Mouse (Mus musculus): Measurements from ENCODE around the gene Grifin. TPM values are rescaled to one million over a fixed set of nuclear protein-coding genes. Genes with fewer than 3 reads are reported as not detected.

Grifin gene
- polyA plus RNA-seq (2016; fragmentation: Nextera tagmentation; extraction: Ambion mirVana), result 0.31 TPM in 1 of 2 replicates, not detected in the other

DNA sequence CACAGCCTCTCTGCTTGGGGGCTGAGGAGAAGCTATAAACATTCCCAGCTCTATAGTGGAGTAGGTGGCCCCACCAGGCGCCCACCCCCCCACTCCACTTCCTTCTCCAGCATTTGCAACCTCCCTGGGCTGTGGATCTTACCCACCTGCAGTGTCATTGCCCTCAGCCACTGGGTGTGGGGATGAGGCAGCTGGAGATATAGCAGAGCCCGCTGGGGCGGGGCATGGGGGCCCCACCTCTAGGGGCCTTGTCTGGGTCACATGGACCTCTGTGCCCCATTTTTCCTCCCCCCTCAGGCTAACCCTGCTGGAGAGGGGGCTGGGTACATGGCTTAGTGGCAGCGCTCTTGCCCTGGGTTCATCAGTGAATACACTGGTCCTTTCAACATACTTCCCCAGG lies at the start of gene Grifin:
Gene Grifin, minus strand, starts transcription at position 176 of the 400 bp plus-strand sequence.
- Histone ChIP-seq H3K36me3 (no peaks in the 10 kb centered on the region), H3K27me3 (replicated peaks) (peaks cover 17% of the 10 kb centered on the region), H3K9me3 (replicated peaks) (no peaks in the 10 kb centered on the region), H3K4me2 (no peak within 1 kb of the TSS), H3K27ac (ENCODE audit: poor library complexity, severe bottlenecking) (no peak within 1 kb of the TSS), H3K4me3 (no peak within 1 kb of the TSS), H3K4me1 (replicated peaks) (peaks cover 12% of the 10 kb centered on the region), H3K9ac (no peak within 1 kb of the TSS)
- 87% methylated on average over 4 of the region's 4 CpGs for WGBS
- ATAC-seq (ENCODE audit: insufficient number of reproducible peaks, low FRiP score), result peak; percentile 53; the same call in 1 of the 2 replicates

DNA sequence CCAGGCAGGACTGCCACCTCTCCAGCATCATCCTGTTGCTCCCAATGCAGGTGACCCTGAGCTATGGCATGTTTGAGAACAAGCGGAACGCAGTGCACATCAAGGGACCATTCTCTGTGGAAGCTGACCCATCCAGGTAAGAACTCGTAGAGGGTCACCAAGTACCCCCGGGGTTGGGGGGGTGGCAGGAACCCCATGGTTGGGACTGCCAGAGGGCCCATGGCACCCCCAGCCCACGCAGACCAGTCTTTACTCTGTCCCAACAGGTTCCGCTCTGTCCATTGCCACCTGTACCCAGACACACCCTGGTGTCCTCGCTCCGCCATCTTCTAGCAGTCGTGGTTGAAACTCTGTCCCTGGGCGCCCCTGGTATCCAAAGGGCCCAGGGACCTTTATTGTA lies 49.3 kb upstream of the Grifin start:
- Histone ChIP-seq H3K9me3 (replicated peaks) (no peaks in the 10 kb centered on the region), H3K27me3 (replicated peaks) (peaks cover 36% of the 10 kb centered on the region), H3K36me3 (no peaks in the 10 kb centered on the region), H3K9ac (no peak overlapping the region), H3K27ac (ENCODE audit: poor library complexity, severe bottlenecking) (no peak overlapping the region), H3K4me2 (no peak overlapping the region), H3K4me3 (no peak overlapping the region), H3K4me1 (replicated peaks) (peaks cover 30% of the 10 kb centered on the region)
- ATAC-seq (ENCODE audit: insufficient number of reproducible peaks, low FRiP score), result no peak
- WGBS, result 90% methylated on average over 10 of the region's 10 CpGs

DNA sequence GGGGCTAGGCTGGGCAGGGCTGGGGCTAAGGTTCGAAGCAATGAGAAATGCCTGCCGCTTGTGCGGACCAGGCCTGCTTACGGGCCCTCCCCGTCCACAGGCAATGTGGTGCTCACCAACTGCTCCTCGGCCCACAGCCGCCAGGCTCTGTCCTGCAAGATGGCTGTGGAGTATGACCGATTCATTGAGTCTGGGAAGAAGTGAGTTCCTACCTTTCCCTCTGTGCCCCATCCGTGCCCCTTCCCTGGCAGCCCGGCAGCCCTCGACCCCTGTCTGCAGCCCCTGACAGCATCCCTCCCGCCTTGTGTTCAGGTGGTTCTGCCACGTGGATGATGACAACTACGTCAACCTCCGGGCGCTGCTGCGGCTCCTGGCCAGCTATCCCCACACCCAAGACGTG lies 47.3 kb upstream of the Grifin start:
- H3K4me3 ChIP-seq, result 0 out of 2 replicates have a peak overlapping the region, but pooled peaks have one; percentile 35

DNA sequence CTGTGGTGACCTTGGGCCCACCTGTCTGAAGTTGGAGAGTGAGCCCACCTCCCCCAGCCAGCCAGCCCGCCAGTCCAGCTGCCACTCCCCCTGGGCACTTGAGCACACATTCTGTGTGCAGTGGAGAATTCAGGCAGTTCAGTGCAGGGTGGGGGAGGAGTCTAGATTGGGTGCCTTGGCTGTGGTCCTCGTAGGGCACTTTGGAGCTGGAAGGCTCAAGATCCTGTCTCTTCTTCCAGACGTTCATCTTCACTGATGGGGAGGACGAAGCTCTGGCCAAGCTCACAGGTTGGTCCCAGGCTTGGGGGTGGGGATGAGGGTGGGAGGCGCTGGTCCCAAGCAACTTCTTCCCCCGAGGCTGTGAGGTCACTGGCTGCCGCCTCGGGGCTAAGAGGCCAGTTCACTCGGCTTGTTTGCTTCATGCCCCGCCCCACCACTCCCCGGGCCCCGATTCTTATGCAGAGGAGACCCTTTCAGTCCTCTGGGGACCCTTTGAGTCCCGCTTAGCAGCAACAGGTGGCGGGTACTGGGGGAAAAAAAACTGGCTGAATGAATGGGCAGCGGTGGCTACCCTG lies 46.8 kb upstream of the Grifin start:
- peak overlapping the region; percentile 83 for H3K4me2 ChIP-seq
- peaks cover 60% of the 10 kb centered on the region for H3K27me3 ChIP-seq (replicated peaks)

More for the DNA sequence above, 47.3 kb upstream of the Grifin start:
- no peaks in the 10 kb centered on the region for H3K9me3 ChIP-seq (replicated peaks)
- no peak overlapping the region for H3K9ac ChIP-seq
- H3K27me3 ChIP-seq (replicated peaks), result peaks cover 55% of the 10 kb centered on the region
- peaks cover 49% of the 10 kb centered on the region for H3K4me1 ChIP-seq (replicated peaks)
- peak overlapping the region; percentile 83 for H3K4me2 ChIP-seq
- 74% methylated on average over 18 of the region's 18 CpGs for WGBS
- H3K27ac ChIP-seq (ENCODE audit: poor library complexity, severe bottlenecking), result no peak overlapping the region
- no peaks in the 10 kb centered on the region for H3K36me3 ChIP-seq
- ATAC-seq (ENCODE audit: insufficient number of reproducible peaks, low FRiP score), result no peak

DNA sequence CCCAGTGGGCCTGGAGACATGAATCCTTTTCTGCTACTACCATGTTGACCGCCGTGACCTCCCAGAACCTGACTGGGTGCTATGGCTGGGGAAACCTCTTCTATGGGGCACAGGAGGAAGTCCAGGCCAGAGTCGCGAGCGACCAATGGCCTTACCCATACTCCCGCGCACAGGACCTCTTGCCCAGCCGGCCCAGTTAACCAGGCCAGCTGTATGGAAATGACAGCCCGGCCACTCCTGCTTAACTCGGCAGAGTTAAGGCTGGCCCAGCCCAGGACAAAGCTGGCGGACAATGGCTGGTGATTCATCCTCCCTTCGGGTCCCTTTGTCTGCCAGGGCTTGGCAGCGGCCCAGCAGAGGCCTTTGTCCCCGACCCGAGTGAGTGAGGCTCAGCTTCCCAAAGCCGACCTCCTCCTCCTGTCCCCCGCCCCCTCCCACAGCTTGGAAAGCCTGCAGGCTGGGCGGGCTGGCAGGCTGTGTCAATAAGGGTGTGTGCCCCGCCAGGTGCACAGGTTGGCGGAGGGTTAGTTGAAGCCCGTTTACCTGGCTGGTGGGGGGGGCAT lies 46.2 kb upstream of the Grifin start:
- Histone ChIP-seq H3K4me2 (peak overlapping the region; percentile 83), H3K36me3 (no peaks in the 10 kb centered on the region), H3K9me3 (replicated peaks) (no peaks in the 10 kb centered on the region), H3K27ac (ENCODE audit: poor library complexity, severe bottlenecking) (peak overlapping the region; percentile 35), H3K4me3 (peak overlapping the region; percentile 35), H3K4me1 (replicated peaks) (peaks cover 60% of the 10 kb centered on the region), H3K9ac (peak overlapping the region; percentile 57), H3K27me3 (replicated peaks) (peaks cover 66% of the 10 kb centered on the region)
- 0 out of 2 replicates have a peak, but pooled peaks have one; percentile 16 for ATAC-seq (ENCODE audit: insufficient number of reproducible peaks, low FRiP score)
- WGBS, result 13% methylated on average over 21 of the region's 21 CpGs

More for the DNA sequence above, 46.8 kb upstream of the Grifin start:
- Histone ChIP-seq H3K36me3 (no peaks in the 10 kb centered on the region), H3K9ac (peak overlapping the region; percentile 57), H3K4me3 (peak overlapping the region; percentile 35), H3K4me1 (replicated peaks) (peaks cover 54% of the 10 kb centered on the region), H3K27ac (ENCODE audit: poor library complexity, severe bottlenecking) (peak overlapping the region; percentile 35; the same call in 1 of the 2 replicates), H3K9me3 (replicated peaks) (no peaks in the 10 kb centered on the region)
- 32% methylated on average over 15 of the region's 15 CpGs for WGBS
- ATAC-seq (ENCODE audit: insufficient number of reproducible peaks, low FRiP score), result no peak

DNA sequence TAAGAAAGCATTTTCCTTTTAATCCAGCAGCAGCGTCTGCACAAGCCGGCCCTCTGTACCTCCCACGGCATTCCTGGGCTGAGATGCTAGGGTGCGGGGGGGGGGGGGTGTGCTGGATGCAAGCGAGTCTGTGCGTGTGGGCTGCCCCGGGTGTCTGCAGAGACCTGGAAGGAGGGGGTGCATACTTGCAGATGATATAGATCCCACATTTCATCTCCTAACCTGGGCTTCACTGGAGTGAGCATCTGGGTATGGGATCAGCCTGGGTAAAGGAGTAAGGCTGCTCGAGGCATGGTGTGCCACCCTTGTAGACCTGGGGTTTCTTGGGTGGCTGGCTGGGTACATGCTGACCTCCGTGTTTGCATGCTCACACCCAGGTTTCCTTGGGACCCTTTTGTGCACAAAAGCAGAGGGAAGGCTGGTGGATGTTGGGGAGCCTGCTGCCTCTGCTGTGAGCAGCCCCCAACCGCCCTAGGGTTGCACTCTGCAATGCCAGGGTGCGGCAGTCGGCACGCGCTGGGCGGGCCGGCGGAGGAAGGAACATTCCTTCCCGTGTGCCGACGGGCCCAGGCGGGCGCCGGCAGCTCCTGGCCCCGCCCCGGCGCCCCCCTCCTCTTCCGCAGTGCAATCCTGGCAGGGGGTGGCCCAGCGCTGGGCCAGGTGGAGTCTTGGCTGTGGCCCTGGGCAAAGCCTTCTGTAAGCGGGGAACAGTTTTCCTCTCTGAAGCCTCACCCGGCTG lies 45.6 kb upstream of the Grifin start:
- H3K4me3 ChIP-seq, result peak overlapping the region; percentile 35
- ATAC-seq (ENCODE audit: insufficient number of reproducible peaks, low FRiP score), result peak; percentile 40

DNA sequence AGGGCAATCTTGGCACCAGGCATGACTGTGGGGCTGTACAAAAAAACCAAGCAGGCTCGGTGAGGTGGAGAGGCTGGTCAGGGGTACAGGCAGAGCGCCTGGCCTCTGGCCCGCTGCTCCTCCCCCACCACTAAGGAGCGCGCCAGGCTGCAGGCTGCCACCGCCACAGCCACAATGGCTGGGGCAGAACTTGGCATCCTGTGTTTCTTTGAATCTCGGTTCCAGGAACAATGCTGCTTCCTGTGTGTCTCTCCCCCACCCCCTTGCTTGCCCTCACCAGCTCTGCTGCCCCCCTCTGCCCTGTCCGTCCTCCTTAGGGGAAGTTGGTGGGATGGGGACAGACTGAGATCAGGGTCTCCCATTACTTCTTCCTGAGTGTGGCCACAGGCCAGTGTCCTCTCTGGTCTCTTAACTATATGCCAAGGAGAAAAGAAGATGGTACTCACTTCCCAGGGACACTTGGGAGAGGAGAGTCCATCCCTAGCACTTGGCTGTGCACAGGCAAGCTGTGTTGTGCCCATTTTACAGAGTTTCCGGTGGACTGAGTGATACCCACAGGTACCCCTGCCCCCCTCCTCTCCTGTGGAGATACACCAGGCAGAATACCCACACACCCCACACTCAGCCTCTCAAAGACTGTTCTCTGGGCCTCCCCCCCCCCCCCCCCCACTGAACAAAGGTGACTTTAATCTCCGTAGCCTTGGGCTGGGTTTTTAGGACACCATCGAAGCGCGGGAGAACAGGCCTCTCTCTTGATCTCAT lies 44.8 kb upstream of the Grifin start:
- Histone ChIP-seq H3K9me3 (replicated peaks) (no peaks in the 10 kb centered on the region), H3K4me2 (peak overlapping the region; percentile 83), H3K36me3 (no peaks in the 10 kb centered on the region), H3K27ac (ENCODE audit: poor library complexity, severe bottlenecking) (no peak overlapping the region), H3K4me1 (replicated peaks) (peaks cover 60% of the 10 kb centered on the region), H3K9ac (peak overlapping the region; percentile 57), H3K4me3 (peak overlapping the region; percentile 53; the same call in 1 of the 2 replicates), H3K27me3 (replicated peaks) (peaks cover 80% of the 10 kb centered on the region)
- ATAC-seq (ENCODE audit: insufficient number of reproducible peaks, low FRiP score), result no peak
- 20% methylated on average over 13 of the region's 13 CpGs for WGBS

More for the DNA sequence above, 45.6 kb upstream of the Grifin start:
- Histone ChIP-seq H3K4me2 (peak overlapping the region; percentile 83), H3K27me3 (replicated peaks) (peaks cover 73% of the 10 kb centered on the region), H3K4me1 (replicated peaks) (peaks cover 60% of the 10 kb centered on the region), H3K9me3 (replicated peaks) (no peaks in the 10 kb centered on the region), H3K27ac (ENCODE audit: poor library complexity, severe bottlenecking) (peak overlapping the region; percentile 35), H3K36me3 (no peaks in the 10 kb centered on the region), H3K9ac (peak overlapping the region; percentile 57)
- WGBS, result 4% methylated on average over 29 of the region's 30 CpGs

DNA sequence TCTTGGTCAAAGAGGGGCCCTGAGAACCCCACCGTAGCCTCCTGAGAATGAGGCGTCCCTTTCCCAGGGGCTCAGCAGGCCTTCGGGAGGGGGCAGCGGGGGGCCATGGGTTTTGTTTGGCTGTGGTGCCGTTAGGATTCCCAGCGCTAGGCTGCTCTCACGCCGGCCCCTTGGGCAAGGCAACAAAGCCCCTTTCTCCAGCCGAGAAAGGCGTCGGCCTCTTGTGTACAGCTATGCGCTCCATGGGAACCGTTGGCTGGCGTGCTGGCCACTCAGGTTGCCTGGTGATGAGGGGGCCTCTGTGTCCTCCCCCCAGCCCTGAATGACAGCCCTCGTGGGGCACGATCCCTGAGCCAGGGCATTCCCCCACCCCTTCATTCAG lies 43.8 kb upstream of the Grifin start:
- H3K9ac ChIP-seq, result peak overlapping the region; percentile 59
- peaks cover 60% of the 10 kb centered on the region for H3K4me1 ChIP-seq (replicated peaks)
- H3K9me3 ChIP-seq (replicated peaks), result no peaks in the 10 kb centered on the region
- 2% methylated on average over 16 of the region's 16 CpGs for WGBS
- ATAC-seq (ENCODE audit: insufficient number of reproducible peaks, low FRiP score), result no peak
- H3K4me3 ChIP-seq, result peak overlapping the region; percentile 53
- H3K27ac ChIP-seq (ENCODE audit: poor library complexity, severe bottlenecking), result no peak overlapping the region
- H3K4me2 ChIP-seq, result peak overlapping the region; percentile 83
- no peaks in the 10 kb centered on the region for H3K36me3 ChIP-seq
- peaks cover 88% of the 10 kb centered on the region for H3K27me3 ChIP-seq (replicated peaks)

DNA sequence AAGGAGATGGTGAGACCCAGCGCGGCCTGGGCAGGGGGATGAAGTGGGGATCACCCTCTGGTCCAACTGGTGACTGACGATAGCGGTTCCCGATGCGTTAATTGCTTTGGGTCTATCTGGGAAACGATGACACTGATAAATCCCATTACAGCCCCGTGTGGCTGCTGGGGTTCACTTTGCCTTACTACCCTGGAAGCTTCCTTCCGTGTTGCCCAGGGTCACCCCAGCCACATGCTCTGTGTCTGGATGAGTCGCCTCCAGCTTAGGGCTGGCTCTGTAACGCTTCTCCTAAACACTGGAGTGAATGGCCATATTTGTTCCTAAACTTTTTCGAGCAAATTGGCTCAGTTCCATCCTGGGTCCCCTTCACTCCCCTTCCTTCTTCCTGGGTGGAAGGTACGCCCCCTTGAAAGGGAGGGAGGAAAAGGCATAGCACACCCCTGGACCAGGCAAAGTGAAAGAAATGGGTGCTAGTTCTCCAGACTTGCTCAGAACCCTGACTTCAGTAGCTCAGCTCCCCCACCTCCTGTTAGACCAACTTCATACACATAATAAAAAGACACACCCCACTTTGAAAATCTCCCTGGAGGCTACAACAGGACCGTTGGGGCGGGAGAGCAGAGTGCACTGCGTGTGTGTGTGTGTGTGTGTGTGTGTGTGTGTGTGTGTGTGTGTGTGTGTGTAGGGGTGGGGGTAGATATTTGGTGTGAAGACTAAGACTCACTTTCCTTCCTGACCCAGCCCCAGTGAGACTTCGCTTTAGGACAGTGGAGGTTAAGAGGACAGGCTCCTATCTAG lies 43.2 kb upstream of the Grifin start:
- H3K4me2 ChIP-seq, result peak overlapping the region; percentile 83
- H3K4me3 ChIP-seq, result peak overlapping the region; percentile 53
- peak overlapping the region; percentile 59 for H3K9ac ChIP-seq
- no peak for ATAC-seq (ENCODE audit: insufficient number of reproducible peaks, low FRiP score)
- H3K9me3 ChIP-seq (replicated peaks), result no peaks in the 10 kb centered on the region
- peaks cover 60% of the 10 kb centered on the region for H3K4me1 ChIP-seq (replicated peaks)
- no peak overlapping the region for H3K27ac ChIP-seq (ENCODE audit: poor library complexity, severe bottlenecking)
- no peaks in the 10 kb centered on the region for H3K36me3 ChIP-seq
- WGBS, result 1% methylated on average over 17 of the region's 17 CpGs
- H3K27me3 ChIP-seq (replicated peaks), result peaks cover 83% of the 10 kb centered on the region
